Mouse (Mus musculus): ENCODE measurements at regions not wholly inside any gene's neighbourhood (a gene's known extent, or its start where the extent isn't known, plus 50 kb on each side); places are given as distances from the start of the nearest gene placed in this dataset.

GRCm38 (mm10) chr16:93513616-93514041 is 90.2 kb downstream of the Setd4 start:
- Histone ChIP-seq H3K4me3 (ENCODE audit: low read depth, low read length) (no peak overlapping the region), H3K9ac (replicated peaks) (no peak overlapping the region), H3K36me3 (replicated peaks; ENCODE audit: insufficient read depth, low read length) (no peaks in the 10 kb centered on the region), H3K9me3 (ENCODE audit: low read length) (no peaks in the 10 kb centered on the region), H3K4me2 (ENCODE audit: low read depth, low read length) (no peak overlapping the region), H3K27ac (ENCODE audit: low read depth) (no peak overlapping the region), H3K27me3 (ENCODE audit: insufficient read depth, low read length) (no peaks in the 10 kb centered on the region), H3K4me1 (ENCODE audit: insufficient read depth) (no peaks in the 10 kb centered on the region)
- DNase-seq (no peak), ATAC-seq (no peak)
- TF ChIP-seq EP300 (IDR thresholded peaks at IDR 0.05; ENCODE audit: low read depth) (no peak), CTCF (IDR thresholded peaks at IDR 0.05; ENCODE audit: low read depth) (no peak)
- WGBS (ENCODE audit: insufficient replicate concordance), result 73% methylated on average over 5 of the region's 5 CpGs

GRCm38 (mm10) chr16:93511988-93512387 is 91.9 kb downstream of the Setd4 start:
- Histone ChIP-seq H3K4me3 (ENCODE audit: low read depth, low read length) (no peak overlapping the region), H3K9ac (replicated peaks) (no peak overlapping the region), H3K27me3 (ENCODE audit: insufficient read depth, low read length) (no peaks in the 10 kb centered on the region), H3K27ac (ENCODE audit: low read depth) (no peak overlapping the region), H3K4me2 (ENCODE audit: low read depth, low read length) (no peak overlapping the region), H3K9me3 (ENCODE audit: low read length) (no peaks in the 10 kb centered on the region), H3K4me1 (ENCODE audit: insufficient read depth) (no peaks in the 10 kb centered on the region), H3K36me3 (replicated peaks; ENCODE audit: insufficient read depth, low read length) (no peaks in the 10 kb centered on the region)
- no peak for DNase-seq
- ATAC-seq, result no peak
- 70% methylated on average over 4 of the region's 4 CpGs for WGBS (ENCODE audit: insufficient replicate concordance)
- TF ChIP-seq CTCF (IDR thresholded peaks at IDR 0.05; ENCODE audit: low read depth) (no peak), EP300 (IDR thresholded peaks at IDR 0.05; ENCODE audit: low read depth) (no peak)

- H3K4me2 ChIP-seq (ENCODE audit: low read depth, low read length), result no peak overlapping the region
- peak; percentile 19; the same call in 1 of the 2 replicates for TF ChIP-seq CTCF (IDR thresholded peaks at IDR 0.05; ENCODE audit: low read depth)
- TF ChIP-seq EP300 (IDR thresholded peaks at IDR 0.05; ENCODE audit: low read depth), result no peak
- no peak overlapping the region for H3K27ac ChIP-seq (ENCODE audit: low read depth)
- no peak overlapping the region for H3K9ac ChIP-seq (replicated peaks)
- H3K27me3 ChIP-seq (ENCODE audit: insufficient read depth, low read length), result no peaks in the 10 kb centered on the region
- DNase-seq (no peak), ATAC-seq (no peak)
- H3K4me1 ChIP-seq (ENCODE audit: insufficient read depth), result no peaks in the 10 kb centered on the region
- H3K4me3 ChIP-seq (ENCODE audit: low read depth, low read length), result no peak overlapping the region
- H3K9me3 ChIP-seq (ENCODE audit: low read length), result no peaks in the 10 kb centered on the region
- no peaks in the 10 kb centered on the region for H3K36me3 ChIP-seq (replicated peaks; ENCODE audit: insufficient read depth, low read length)
- WGBS (ENCODE audit: insufficient replicate concordance), result 3% methylated on average over 2 of the region's 2 CpGs
Measured at GRCm38 (mm10) chr16:93511517-93511916, 92.3 kb downstream of the Setd4 start.

GRCm38 (mm10) chr16:93498800-93499199 is 105.1 kb downstream of the Setd4 start:
- Histone ChIP-seq H3K4me3 (ENCODE audit: low read depth, low read length) (no peak overlapping the region), H3K4me2 (ENCODE audit: low read depth, low read length) (no peak overlapping the region), H3K9ac (replicated peaks) (no peak overlapping the region), H3K36me3 (replicated peaks; ENCODE audit: insufficient read depth, low read length) (no peaks in the 10 kb centered on the region), H3K27me3 (ENCODE audit: insufficient read depth, low read length) (no peaks in the 10 kb centered on the region), H3K27ac (ENCODE audit: low read depth) (no peak overlapping the region), H3K4me1 (ENCODE audit: insufficient read depth) (no peaks in the 10 kb centered on the region), H3K9me3 (ENCODE audit: low read length) (peaks cover 12% of the 10 kb centered on the region)
- TF ChIP-seq EP300 (IDR thresholded peaks at IDR 0.05; ENCODE audit: low read depth), result no peak
- TF ChIP-seq CTCF (IDR thresholded peaks at IDR 0.05; ENCODE audit: low read depth), result no peak
- no peak for ATAC-seq
- 78% methylated on average over 2 of the region's 2 CpGs for WGBS (ENCODE audit: insufficient replicate concordance)
- DNase-seq, result no peak

- H3K27me3 ChIP-seq (ENCODE audit: insufficient read depth, low read length), result no peaks in the 10 kb centered on the region
- TF ChIP-seq CTCF (IDR thresholded peaks at IDR 0.05; ENCODE audit: low read depth), result no peak
- TF ChIP-seq EP300 (IDR thresholded peaks at IDR 0.05; ENCODE audit: low read depth), result no peak
- no peak overlapping the region for H3K4me3 ChIP-seq (ENCODE audit: low read depth, low read length)
- ATAC-seq (no peak), DNase-seq (no peak)
- no peaks in the 10 kb centered on the region for H3K36me3 ChIP-seq (replicated peaks; ENCODE audit: insufficient read depth, low read length)
- no peak overlapping the region for H3K4me2 ChIP-seq (ENCODE audit: low read depth, low read length)
- H3K27ac ChIP-seq (ENCODE audit: low read depth), result no peak overlapping the region
- no peaks in the 10 kb centered on the region for H3K9me3 ChIP-seq (ENCODE audit: low read length)
- no peaks in the 10 kb centered on the region for H3K4me1 ChIP-seq (ENCODE audit: insufficient read depth)
- 79% methylated on average over 6 of the region's 6 CpGs for WGBS (ENCODE audit: insufficient replicate concordance)
- H3K9ac ChIP-seq (replicated peaks), result no peak overlapping the region
Measured at GRCm38 (mm10) chr16:93493337-93494002, 110.4 kb downstream of the Setd4 start.

- 75% methylated on average over 26 of the region's 26 CpGs for WGBS (ENCODE audit: insufficient replicate concordance)
- no peaks in the 10 kb centered on the region for H3K36me3 ChIP-seq (replicated peaks; ENCODE audit: insufficient read depth, low read length)
- no peak overlapping the region for H3K9ac ChIP-seq (replicated peaks)
- TF ChIP-seq EP300 (IDR thresholded peaks at IDR 0.05; ENCODE audit: low read depth), result no peak
- TF ChIP-seq CTCF (IDR thresholded peaks at IDR 0.05; ENCODE audit: low read depth), result no peak
- no peaks in the 10 kb centered on the region for H3K9me3 ChIP-seq (ENCODE audit: low read length)
- no peak overlapping the region for H3K4me2 ChIP-seq (ENCODE audit: low read depth, low read length)
- H3K27me3 ChIP-seq (ENCODE audit: insufficient read depth, low read length), result no peaks in the 10 kb centered on the region
- DNase-seq, result no peak
- no peak overlapping the region for H3K4me3 ChIP-seq (ENCODE audit: low read depth, low read length)
- ATAC-seq, result no peak
- H3K4me1 ChIP-seq (ENCODE audit: insufficient read depth), result no peaks in the 10 kb centered on the region
- no peak overlapping the region for H3K27ac ChIP-seq (ENCODE audit: low read depth)
Measured at GRCm38 (mm10) chr16:93486646-93487550, 117.0 kb downstream of the Setd4 start.
